Mouse (Mus musculus): Measurements from ENCODE around the gene Efna5.

Efna5 gene

GRCm38 (mm10) chr17:62657832-62658630 lies 223.1 kb downstream of the Efna5 start:
- no peak for DNase-seq (ENCODE audit: low read depth, low spot score)

GRCm38 (mm10) chr17:62657051-62657450 lies 224.1 kb downstream of the Efna5 start:
- DNase-seq (ENCODE audit: low read depth, low spot score) = no peak

GRCm38 (mm10) chr17:62656591-62656990 lies 224.5 kb downstream of the Efna5 start:
- DNase-seq (ENCODE audit: low read depth, low spot score) = no peak

GRCm38 (mm10) chr17:62655819-62656355 lies 225.2 kb downstream of the Efna5 start:
- no peak for DNase-seq (ENCODE audit: low read depth, low spot score)

- DNase-seq (ENCODE audit: low read depth, low spot score) = no peak
Measured at GRCm38 (mm10) chr17:62652451-62652850, 228.7 kb downstream of the Efna5 start.

GRCm38 (mm10) chr17:62651696-62652095 lies 229.4 kb downstream of the Efna5 start:
- DNase-seq (ENCODE audit: low read depth, low spot score) = no peak

GRCm38 (mm10) chr17:62649293-62649950 lies 231.7 kb downstream of the Efna5 start:
- no peak for DNase-seq (ENCODE audit: low read depth, low spot score)

- no peak for DNase-seq (ENCODE audit: low read depth, low spot score)
Measured at GRCm38 (mm10) chr17:62646836-62647235, 234.3 kb downstream of the Efna5 start.

GRCm38 (mm10) chr17:62642447-62643145 lies 238.5 kb downstream of the Efna5 start:
- DNase-seq (ENCODE audit: low read depth, low spot score) = no peak

GRCm38 (mm10) chr17:62640654-62641053 lies 240.5 kb downstream of the Efna5 start:
- DNase-seq (ENCODE audit: low read depth, low spot score) = no peak

GRCm38 (mm10) chr17:62636896-62637295 lies 244.2 kb downstream of the Efna5 start:
- DNase-seq (ENCODE audit: low read depth, low spot score) = no peak

GRCm38 (mm10) chr17:62634937-62635336 lies 246.2 kb downstream of the Efna5 start:
- DNase-seq (ENCODE audit: low read depth, low spot score) = no peak

GRCm38 (mm10) chr17:62628474-62628873 lies 252.6 kb downstream of the Efna5 start:
- no peak for DNase-seq (ENCODE audit: low read depth, low spot score)

- no peak for DNase-seq (ENCODE audit: low read depth, low spot score)
Measured at GRCm38 (mm10) chr17:62627508-62627907, 253.6 kb downstream of the Efna5 start.

- no peak for DNase-seq (ENCODE audit: low read depth, low spot score)
Measured at GRCm38 (mm10) chr17:62625646-62626020, 255.5 kb downstream of the Efna5 start.

GRCm38 (mm10) chr17:62624804-62625645 lies 256.1 kb downstream of the Efna5 start:
- DNase-seq (ENCODE audit: low read depth, low spot score) = no peak

- no peak for DNase-seq (ENCODE audit: low read depth, low spot score)
Measured at GRCm38 (mm10) chr17:62623224-62623623, 257.9 kb downstream of the Efna5 start.

GRCm38 (mm10) chr17:62622481-62622880 lies 258.6 kb downstream of the Efna5 start:
- DNase-seq (ENCODE audit: low read depth, low spot score) = no peak

GRCm38 (mm10) chr17:62615159-62615558 lies 266.0 kb downstream of the Efna5 start:
- no peak for DNase-seq (ENCODE audit: low read depth, low spot score)

GRCm38 (mm10) chr17:62614708-62615107 lies 266.4 kb downstream of the Efna5 start:
- DNase-seq (ENCODE audit: low read depth, low spot score) = no peak

GRCm38 (mm10) chr17:62614237-62614636 lies 266.9 kb downstream of the Efna5 start:
- DNase-seq (ENCODE audit: low read depth, low spot score) = no peak

Measured in WW6 (cell line).